Mouse (Mus musculus) hindlimb bud, embryonic 11.5 days (tissue): ENCODE data around the gene Tmprss4.

ENCODE experiments used
- DNase-seq: peaks from one replicate; pipeline ENCODE4 v3.0.0-alpha.2; 2012; ENCODE audit warnings: low read depth, low spot score; ENCODE audit errors: extremely low spot score

The Tmprss4 gene

DNA sequence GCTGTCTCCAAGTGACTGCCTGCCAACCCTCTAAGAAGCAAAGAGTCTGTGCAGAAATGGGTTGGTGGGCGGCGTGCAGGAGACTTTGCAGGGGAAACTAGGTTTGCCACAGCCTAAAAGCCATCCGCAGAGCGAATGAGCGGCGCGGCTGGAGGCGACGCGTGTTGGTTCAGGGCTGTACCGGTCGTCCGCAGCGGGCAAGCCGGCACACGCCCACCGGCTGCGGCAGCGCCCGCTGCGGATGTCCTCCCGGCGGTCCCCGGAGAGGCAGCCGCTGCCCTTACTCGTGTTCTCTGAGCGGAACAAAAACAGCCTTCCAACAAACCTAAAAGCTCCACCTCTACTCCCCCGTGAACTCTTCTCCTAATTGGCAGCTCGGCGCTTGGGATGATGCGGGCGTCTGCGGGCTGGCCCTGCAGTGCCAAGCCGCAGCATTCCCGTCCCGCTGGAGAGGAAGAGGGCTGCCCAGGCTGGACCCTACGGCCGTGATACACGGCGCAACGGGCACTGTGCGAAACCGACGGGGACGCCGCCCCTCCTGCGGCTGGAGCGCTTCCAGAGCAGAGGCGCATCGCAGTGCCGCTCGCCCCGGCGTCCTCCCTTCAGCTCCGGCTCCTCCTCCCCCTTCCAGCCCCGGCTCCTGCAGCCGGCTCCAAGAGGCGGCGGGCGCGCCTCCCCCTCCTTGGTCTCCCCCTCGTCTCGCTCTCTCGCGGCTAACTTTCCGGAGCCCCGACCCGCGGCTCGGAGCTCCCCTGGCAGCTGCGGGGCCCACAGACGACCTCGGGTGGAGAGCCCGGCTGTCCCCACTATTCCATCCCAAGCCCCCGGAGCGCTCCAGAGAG lies 65.5 kb downstream of the Tmprss4 start, which contains the start of gene Scn4b:
Scn4b (plus strand) TSS at position 205 of the 842 bp plus-strand sequence.
- DNase-seq, result no peak

DNA sequence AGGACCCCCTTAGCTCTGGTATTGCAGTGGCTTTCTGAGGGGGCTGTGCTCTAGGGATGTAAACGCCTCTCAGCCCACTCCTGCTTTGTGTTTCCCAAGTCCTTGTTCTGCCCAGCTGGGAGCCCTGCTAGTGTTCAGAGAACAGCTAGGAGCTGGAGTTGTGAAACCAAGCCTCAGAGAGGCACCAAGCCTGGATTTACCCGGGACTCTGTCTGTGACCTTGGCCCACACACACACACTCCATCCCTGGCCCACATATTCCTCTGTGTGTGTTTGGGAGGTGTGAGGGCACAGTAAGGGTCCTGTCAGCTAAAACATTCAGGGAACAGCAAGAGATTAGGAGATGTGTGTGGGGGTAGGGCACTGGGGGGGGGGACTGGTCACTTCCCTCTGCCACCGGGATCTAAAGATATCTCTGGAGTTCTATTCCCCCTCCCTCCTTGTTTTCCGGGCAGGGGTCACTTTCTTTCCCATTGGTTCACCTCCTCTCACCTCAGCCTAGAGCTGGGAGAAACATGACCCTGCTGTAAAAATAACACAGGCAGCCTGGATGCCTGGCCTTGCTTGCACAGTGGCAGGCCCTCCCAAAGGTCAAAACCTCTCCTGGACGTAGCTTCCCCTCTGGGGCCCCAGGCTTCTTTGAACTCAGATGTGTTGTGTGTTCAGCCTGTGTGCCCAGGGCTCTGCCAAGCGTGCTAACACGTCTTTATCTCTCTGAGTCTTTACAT lies 67.3 kb downstream of the Tmprss4 start:
- no peak for DNase-seq

DNA sequence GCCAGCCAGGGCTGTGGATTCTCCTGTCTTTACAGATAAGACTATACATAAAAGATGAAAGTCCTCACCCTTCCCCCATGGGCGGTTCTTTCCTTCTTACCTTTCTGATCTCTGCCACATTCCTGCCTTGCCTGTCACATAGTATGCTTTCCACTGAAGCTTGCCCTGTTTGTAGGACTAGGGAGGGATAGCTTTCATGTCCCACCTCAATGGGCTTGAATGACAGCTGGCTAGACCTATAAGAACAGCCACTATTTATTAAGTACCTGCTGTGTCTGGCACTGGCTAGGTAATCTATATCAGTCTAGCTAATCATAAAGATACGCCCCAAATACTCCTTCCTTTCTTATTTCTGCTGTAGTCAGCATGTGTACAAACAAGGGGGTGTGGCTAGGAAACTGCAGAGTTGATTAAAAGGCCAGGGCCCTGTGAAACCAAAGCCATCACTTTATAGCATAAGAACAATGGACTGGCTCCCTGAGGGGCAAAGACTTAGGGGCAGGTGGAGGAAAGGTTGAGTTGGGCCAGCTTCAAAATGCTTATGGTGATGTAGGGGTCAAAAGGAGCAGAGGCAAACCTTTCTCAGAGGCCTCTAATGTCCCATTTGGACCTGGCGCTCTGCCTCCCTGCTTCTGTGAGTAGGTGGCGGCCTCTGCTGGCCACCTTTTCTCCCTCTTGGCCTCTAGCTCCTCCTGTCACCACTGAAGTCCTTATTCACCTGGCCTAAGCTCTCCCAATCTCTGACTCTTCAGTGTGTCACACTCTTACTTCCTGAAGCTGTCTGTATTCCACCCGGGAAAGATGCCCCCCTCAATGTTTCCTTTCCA lies 70.2 kb downstream of the Tmprss4 start:
- DNase-seq, result no peak

DNA sequence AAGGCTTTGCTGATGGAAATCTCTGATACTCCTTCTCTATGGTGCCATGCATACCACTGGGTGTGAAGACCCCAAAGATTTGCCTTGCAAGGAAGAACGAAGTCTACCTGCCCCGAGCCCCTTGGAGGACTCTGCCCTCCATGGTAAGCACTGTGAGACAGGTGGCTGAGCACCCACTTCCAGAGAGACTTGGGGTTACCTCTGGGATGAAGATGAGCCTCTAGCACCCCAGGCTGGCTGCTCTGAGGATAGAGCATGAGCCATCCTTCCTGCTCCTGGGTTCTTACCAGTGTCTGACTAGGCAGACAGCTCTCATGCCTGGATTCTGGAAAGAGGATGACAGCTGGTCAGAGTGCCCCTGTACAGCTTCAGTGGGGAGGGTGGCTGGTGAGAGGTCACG lies 73.8 kb downstream of the Tmprss4 start:
- no peak for DNase-seq

DNA sequence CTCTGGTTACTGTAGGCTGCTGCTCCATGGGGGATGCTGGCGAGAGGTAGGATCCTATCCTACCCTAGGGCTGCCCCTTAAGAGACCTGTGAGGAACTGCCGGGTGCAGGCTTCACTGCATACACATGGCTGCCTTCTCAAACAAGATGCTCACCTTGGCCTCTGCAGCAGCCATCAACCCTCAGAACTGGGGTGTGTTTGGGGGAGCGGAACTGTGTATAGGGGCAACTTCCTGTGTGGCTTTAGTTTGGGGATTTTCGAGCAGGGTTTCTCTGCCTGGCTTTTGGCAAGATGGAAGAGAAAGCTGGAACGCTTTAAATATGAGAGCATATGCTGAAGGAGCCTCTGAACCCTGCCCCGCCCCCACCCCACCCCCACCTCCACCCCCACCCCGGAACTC lies 77.0 kb downstream of the Tmprss4 start:
- no peak for DNase-seq

DNA sequence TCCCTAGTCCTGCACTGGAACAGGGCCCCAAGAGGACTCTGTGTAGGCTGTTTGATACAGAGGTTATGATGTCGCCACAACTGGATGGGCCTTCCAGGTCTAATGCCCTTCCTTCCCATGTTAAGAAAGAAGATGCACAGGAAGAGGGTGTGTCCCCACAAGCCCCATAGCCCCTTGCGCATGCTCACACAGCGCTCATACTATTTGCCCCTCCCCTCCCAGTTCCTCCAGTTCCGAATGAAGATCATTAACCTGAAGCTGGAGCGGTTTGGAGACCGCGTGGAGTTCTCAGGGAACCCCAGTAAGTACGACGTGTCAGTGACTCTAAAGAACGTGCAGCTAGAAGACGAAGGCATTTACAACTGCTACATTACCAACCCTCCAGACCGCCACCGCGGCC lies 78.7 kb downstream of the Tmprss4 start:
- no peak for DNase-seq
